Mouse (Mus musculus) testis, postnatal 14 days (tissue): ENCODE data around the gene Gm10061.
"Not testable (repeated sequence)": the region's sequence is repeated elsewhere in the genome, so short reads cannot be mapped to it uniquely, and the experiment has no call there.

Source experiments
- DNase-seq: peaks from one replicate; pipeline ENCODE4 v3.0.0; 2021; ENCODE audit warnings: low spot score

Gene Gm10061

GRCm38 (mm10) chr16:89150786-89151185, at the start of gene Gm10061:
TSS of gene Gm10061 (plus strand) at chr16:89151086.
- DNase-seq = no peak

GRCm38 (mm10) chr16:89140551-89140950, 10.3 kb upstream of the Gm10061 start, which contains the start of gene Gm6358:
TSS of gene Gm6358 (plus strand) at chr16:89140851.
- DNase-seq = no peak

- DNase-seq = no peak
Measured at GRCm38 (mm10) chr16:89157652-89158051, 6.8 kb downstream of the Gm10061 start, which contains the start of gene Gm9789. TSS of gene Gm9789 (plus strand) at chr16:89157952.

DNA sequence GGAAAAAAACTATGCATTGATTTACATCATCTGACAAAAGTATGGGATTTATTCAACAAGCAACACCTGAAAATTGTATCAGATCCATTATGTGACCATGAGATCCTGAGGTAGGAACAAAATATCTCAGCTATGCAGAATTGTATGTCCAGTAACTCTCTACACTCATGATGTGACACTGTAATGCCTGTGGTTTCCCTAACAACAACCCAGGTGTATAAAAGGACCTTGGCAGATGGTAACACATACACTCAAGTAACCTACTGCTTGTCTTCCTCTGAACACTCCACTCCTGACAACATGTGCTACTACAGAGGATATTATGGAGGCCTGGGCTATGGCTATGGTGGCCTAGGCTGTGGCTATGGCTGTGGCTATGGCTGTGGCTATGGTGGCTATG, 18.3 kb downstream of the Gm10061 start, which contains the start of gene Gm7735:
TSS of gene Gm7735 (plus strand) at position 301 of the 400 bp plus-strand sequence.
- not testable (repeated sequence) for DNase-seq

GRCm38 (mm10) chr16:89174435-89174834, 23.5 kb downstream of the Gm10061 start, which contains the start of gene 1110057P08Rik:
TSS of gene 1110057P08Rik (plus strand) at chr16:89174735.
- DNase-seq = no peak

DNA sequence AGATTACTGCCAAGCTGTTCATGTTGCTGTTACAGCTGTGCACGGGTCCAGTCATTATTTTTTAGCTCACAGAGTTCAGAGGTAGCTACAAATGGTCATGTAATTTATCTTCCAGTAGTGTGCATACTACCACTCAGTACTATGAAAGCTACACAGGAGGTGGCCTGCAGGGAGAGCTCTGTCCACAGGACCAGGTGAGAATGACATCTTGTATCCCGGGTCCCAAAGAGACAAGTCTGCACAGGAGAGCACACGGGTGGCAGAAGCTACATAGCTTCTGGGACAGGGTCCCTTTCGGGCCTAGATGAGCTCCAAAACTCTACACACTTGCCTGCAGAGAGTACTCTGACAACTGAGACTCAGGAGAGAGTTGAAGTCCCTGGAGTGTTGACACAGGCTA, 37.7 kb downstream of the Gm10061 start:
- no peak for DNase-seq
